Mouse (Mus musculus): ENCODE measurements around the gene Aagab. TPM values are rescaled to one million over a fixed set of nuclear protein-coding genes. Genes with fewer than 3 reads are reported as not detected.

The Aagab gene
- polyA plus RNA-seq, 1 experiment from 2014 or later: 14.2 TPM

GRCm38 (mm10) chr9:63691960-63692359, 89.5 kb downstream of the Aagab start:
- TF ChIP-seq CTCF (IDR thresholded peaks at IDR 0.05; ENCODE audit: low read depth): 0 out of 2 replicates have a peak, but pooled peaks have one; percentile 2
- TF ChIP-seq EP300 (IDR thresholded peaks at IDR 0.05; ENCODE audit: low read depth): no peak
- no peaks in the 10 kb centered on the region for H3K27me3 ChIP-seq (ENCODE audit: insufficient read depth, low read length)
- 0 out of 2 replicates have a peak, but pooled peaks cover 2% of the 10 kb centered on the region for H3K36me3 ChIP-seq (replicated peaks; ENCODE audit: insufficient read depth, low read length)
- no peak overlapping the region for H3K4me3 ChIP-seq (ENCODE audit: low read depth, low read length)
- no peak overlapping the region for H3K9ac ChIP-seq (replicated peaks)
- H3K4me2 ChIP-seq (ENCODE audit: low read depth, low read length): no peak overlapping the region
- no peak for DNase-seq
- no peaks in the 10 kb centered on the region for H3K9me3 ChIP-seq (ENCODE audit: low read length)
- no peak overlapping the region for H3K27ac ChIP-seq (ENCODE audit: low read depth)
- H3K4me1 ChIP-seq (ENCODE audit: insufficient read depth): peaks cover 11% of the 10 kb centered on the region
- ATAC-seq: no peak
- WGBS (ENCODE audit: insufficient replicate concordance): 73% methylated on average over 2 of the region's 2 CpGs

Other genes starting within 250 kb of the Aagab start
- 9.1 and 10.3 TPM in 2 replicates for gene Map2k5, start 224.8 kb upstream of the Aagab start, polyA plus RNA-seq (2015; fragmentation: Nextera tagmentation; extraction: Ambion mirVana)
- gene 2300009A05Rik, start 203.4 kb upstream of the Aagab start, polyA plus RNA-seq (2015; fragmentation: Nextera tagmentation; extraction: Ambion mirVana): 54.2 and 55.3 TPM in 2 replicates
- 0.08 and 0.09 TPM in 2 replicates for gene Iqch, start 167 bp upstream of the Aagab start, polyA plus RNA-seq (2015; fragmentation: Nextera tagmentation; extraction: Ambion mirVana)
- 1.9 and 2.1 TPM in 2 replicates for gene Smad3, start 155.3 kb downstream of the Aagab start, polyA plus RNA-seq (2015; fragmentation: Nextera tagmentation; extraction: Ambion mirVana)

Data from liver, postnatal 0 days (tissue).